Mouse (Mus musculus) frontal cortex, postnatal 36 days (tissue): ENCODE measurements at regions not wholly inside any gene's neighbourhood (a gene's known extent, or its start where the extent isn't known, plus 50 kb on each side); places are given as distances from the start of the nearest gene placed in this dataset.

Source experiments
- DNase-seq, 2 experiments: peaks; one replicate each; pipeline ENCODE4 v3.0.0; 2022; ENCODE audit warnings: low spot score in 2 of 2

DNA sequence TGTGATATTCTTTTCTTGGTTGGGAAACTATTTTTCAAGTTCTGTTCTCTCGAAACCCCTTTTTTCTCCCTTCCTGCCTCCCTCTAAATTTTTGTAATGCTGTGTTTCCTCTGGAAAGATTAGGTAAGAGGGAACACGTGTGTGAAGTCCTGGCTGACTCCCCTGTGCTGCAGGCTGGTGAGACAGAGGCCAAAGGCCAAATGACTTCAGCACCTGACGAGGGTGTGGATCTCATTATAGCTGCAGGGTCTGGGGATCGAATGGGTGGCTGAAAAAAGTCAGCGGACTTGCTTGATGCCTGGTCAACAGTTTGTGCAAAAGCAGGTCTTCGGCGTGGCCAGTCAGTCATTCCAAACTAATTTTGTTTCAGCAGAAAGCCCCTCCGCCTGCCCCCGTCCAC, 159.1 kb downstream of the En1 start:
- no peak for DNase-seq

DNA sequence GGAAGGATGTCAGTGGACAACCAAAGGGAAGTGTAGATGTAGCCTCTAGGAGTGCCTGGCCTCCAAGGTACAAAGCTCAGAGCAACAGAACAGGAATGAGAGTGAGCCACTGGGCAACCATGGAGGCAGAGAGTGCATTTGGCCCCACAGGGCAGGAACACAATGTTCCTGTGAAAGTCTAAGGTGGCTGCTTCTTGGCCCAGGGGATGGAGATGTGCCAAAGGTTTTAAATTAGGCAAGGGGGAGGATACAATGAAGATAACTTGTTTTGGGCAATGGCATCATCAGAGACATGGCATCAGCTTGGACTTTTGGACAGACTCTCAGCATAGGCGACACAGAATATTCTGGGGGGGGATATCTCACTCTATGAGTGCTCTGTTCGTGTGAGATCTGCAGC, 160.3 kb downstream of the En1 start:
- DNase-seq = no peak

DNA sequence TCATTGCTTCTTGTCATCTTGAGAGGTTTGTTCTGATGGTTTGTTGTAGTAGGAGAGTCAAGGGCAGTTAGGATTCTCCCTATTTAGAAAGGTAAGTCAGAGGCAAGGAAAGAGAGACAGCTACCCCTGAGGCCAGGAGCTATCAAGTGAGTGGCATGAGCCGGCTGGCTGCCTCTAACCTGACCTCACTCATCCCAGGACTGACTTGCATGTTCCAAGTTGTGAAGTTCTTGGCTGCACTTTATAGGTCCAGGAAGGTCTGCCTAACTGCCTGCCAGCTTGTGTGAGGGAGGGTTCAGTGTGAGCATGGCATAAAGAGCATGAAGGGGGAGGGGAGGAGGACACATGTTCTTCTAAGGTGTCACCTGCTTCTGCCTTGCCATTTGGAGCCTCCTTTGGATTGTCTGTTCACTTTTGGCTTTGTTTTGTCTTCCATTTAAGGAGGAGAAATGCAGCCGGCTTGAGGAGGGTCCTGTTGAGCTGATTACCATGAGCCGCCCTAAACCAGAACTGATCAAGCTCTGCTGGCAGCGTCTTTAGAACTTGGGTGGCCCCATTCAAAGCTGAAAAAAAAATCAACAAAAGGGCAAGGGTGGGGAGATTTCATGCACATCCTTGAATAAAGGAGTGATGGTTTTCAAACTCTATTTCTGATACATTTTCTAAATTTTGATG, 160.8 kb downstream of the En1 start:
- no peak for DNase-seq

DNA sequence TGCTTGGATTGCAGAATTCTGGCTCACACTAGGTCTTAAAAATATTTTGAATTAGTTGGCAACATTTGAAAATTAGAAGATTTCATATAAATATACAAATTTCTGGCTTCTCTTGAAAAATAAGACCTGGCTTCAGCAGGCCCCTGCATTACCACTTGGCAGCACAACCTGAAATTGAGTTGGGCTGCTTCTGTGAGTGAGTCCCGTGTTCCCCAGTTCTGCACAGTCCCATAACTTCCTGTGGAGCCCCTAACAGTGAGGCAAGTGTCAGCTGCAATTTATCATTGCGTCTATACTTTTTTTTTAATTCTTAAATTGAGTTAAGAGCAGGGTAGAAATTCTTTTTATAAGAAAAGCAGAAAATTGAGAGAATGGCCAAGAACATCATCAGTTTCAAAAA, 164.8 kb downstream of the En1 start:
- DNase-seq = no peak

DNA sequence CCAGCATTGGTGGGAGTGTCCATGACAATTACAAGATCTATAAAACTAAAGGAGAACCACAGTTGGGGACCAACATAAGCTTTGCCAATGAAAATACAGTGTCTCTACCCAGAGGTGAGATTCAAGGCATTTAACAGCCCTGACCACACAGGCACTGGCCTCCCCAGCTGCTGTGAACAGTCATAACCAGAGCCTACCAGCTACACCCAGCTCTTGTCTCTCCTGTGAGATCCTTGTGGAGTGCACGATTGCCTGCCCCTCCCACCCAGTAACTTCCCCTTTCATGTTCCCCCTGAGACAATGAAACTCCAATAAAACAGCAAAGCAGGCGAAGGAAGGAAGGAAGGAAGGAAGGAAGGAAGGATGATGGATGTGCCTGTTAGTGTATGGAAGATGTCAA, 169.1 kb downstream of the En1 start:
- no peak for DNase-seq

DNA sequence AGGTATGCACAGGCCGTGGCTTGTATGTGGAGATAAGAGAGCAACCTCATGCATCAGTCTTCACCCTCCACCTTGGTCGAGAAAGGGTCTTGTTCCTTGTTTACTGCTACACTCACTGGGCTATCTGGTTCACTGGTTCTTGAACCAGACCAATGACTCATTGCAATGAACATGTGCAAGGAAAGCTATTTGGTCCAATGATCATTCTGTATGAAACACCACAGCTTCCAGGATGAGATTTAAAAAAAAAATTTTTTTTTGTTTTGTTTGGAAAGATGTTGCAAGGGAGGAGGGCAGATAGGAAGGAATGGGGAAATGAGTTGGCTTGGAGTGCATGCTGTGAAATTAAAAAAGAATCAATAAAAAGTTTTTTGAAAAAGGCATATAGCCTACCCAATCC, 174.7 kb downstream of the En1 start:
- DNase-seq = no peak

DNA sequence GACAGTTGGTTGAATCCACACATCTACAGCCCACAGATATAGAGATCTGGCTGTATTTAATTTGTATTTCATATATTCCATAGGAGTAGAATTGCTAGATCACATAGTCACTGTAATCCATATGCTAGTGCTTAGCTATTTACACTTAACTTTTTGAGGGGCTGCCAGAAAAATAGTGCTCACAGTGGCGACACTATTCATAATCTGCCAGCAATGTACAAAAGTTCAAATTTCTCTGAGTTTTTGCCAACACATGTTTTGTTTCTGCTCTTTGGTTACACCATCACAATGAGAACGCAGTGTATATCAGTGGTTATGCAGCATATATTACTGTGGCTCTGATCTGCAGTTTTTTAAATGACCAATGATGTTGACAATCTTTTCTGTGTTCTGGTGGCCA, 175.2 kb downstream of the En1 start:
- DNase-seq = no peak

DNA sequence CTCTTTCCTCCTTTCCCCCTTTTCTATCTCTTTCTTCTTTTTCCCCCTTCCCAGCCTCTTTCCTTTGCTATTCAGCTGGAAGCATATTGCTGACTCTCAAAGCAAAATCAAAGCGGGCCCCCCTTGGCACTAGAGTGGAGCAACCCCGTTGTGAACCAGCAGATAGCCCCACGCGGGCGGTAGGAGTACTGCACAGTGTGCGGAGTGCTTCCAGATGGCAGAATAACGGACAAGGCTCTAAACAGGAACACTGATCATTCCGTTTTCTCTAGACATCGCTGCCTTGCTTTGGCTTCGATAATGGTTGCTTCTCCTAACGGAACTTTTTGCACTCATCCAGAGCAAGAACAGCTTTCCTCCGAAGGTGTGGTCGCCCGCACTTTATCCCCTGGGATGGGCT, 193.0 kb downstream of the En1 start:
- DNase-seq = peak; percentile 24 to 31

DNA sequence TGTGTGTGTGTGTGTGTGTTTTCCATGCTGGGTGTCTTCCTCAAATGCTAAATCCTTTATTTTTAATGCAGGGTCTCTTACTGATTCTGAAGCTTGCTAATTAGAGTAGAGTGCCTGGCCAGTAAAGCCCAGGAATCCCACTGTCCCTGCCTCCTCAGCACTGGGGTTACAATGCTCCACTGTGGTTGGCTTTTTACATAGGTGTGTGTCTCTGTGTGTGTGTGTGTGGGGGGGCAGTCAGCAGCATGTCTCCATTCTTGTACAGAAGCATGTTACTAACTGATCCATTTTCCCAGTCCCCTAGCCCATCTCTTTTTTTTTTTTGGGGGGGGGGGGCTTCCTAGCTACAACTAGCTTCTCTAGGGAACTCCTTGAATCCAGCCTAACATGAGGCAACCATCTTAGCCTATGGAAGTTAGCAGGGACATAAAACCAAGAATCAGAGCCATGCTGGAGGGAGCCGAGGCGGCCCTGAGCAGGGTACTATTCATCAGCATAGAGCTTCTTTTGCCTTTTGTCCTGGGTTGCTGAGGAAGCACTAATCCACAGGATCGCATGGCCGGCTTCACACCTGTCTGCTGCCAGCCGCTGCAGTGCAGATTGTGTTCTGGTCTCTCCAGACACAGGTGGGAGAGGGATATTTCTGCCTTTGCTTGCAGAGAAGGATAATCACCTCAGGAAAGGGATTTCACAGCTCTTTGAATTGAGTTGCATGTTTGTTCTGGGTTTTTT, 199.2 kb downstream of the En1 start:
- DNase-seq = no peak

DNA sequence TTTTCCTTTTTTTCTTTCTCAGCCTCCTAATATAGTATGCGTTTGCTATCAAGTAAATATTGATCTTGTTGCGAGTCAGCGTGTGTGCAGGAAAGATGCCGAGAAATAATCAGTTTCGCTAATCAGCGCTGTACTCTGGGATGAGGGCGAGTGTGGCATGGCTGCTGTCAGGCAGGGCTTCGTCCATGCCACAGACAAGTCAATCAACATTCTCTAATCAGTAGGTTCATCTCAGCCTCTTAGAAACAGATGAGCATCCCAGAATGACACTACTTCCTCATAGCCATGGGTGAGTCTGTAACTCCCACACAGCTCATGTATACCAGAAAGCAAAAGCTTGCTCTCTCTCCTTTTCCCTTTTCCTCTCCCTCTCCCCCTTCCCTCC, 199.8 kb downstream of the En1 start:
- DNase-seq = no peak

DNA sequence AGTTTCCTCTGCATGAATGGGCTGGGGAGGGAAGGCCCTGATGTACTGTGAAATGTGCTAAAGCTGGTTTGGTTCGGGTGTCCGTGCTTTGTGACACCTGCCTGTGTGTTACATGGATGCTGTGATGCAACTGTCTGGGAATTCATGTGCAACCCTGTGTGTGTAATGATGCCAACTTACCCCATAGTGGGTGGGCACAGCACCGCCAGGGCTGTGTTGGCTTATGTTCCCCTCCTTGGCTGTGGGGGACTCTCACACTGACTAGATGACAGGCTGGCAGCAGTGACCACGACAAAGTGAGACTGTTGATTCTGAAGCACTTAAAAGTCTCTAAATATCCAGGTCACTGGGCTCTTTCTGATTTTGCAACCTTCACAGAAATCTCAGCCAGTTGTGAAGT, 212.2 kb downstream of the En1 start:
- DNase-seq = no peak

DNA sequence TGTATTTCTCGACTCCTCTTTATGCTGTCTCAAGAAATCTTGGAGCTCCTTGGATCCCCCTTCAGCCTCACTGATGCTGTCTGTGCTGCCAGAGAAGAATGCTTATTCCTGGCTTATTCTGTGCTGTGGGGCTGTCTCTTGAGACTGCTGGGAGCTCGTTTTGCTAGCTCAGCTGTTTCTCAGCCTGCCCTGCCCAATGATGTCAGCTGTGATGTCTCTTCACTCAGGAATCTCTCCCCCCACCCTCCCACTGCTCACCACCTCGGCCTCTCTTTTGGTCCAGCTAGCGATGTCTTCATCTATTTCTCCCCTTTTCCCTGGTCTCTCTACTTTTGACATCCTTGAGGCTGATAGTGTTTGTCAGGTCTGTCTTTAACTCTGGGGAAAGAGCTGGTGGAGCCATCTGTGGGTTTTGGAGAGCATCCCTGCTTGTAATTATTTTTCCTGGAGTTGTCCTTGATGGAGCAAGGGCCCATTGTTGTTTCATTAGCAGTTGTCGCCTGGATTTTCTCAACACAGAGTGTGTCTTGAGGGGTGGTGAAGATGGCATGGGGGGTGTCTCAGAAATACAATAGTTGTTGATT, 214.1 kb downstream of the En1 start:
- DNase-seq = no peak

DNA sequence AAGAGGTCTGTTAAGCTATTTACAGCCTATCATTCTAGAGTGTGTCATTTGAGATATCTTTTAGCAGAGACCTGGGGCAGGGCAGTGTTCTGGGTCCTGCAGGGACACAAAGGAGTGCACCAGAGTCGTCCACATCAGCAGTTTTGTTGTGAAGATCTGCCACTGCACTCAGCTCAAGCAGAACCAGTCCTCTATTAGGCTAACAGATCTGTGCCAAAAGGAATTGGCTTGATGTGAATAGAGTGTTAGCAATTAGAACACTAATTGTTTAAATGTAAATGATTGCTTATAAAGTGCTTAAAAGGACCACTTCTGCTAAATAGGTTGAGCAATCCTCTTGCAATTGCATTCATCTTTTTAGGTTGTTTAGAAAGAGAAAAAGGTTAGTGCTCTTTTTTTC, 215.3 kb downstream of the En1 start:
- DNase-seq = no peak

DNA sequence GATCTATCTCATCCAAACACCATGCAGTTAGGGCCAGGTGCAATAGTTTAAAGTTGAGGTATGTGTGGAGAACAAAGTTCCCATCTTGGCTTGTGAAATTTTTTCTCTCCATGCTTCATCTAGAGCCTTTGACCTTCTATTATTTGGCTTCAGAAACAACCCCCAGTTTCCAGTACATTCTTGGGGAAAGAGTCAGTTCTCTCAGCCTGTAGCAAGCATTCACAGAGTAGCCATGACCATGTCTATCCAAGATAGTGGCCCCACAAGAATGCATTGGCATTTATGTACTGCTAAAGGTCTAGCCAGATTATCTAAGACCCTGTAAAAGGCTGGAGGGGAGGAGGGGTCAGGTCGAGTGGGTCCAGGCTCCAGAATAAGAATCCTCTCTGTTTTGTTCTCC, 229.8 kb downstream of the En1 start:
- DNase-seq = no peak

DNA sequence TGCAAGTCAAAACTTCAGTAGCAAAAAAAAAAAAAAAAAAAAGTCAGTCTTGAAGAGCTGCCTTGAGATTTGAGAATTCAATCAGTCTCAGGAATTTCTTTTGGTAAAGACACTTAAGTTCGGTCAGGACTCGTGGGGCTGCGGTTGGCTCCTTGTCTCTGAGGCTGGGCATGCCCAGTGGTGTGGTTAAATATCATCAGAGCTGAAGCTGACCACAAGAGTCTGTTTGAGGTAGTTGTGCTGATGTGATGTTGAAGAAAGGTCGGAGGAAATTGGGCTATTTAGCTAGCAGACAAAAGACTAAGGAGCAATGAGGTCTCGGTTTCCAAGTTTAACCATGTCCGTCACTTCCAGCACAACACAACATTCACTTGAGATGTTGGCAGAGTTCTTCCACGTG, 240.4 kb downstream of the En1 start:
- no peak for DNase-seq

DNA sequence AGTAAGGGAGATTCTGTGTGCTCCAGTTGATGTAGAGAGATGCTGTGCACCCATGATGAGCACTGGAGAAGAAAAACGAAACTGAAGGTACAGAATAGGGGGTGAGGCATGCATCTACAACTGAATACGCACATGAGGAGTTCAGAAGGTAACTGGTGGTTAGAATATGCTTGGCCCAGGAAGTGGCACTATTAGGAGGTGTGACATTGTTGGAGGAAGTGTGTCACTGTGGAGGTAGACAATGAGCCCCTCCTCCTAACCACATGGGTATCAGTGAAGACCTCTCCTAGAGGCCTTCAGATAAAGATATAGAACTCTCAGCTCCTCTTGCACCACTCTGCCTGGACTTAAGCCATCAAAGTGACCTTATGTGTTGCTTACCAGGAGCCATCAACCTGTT, 243.9 kb downstream of the En1 start:
- no peak for DNase-seq

DNA sequence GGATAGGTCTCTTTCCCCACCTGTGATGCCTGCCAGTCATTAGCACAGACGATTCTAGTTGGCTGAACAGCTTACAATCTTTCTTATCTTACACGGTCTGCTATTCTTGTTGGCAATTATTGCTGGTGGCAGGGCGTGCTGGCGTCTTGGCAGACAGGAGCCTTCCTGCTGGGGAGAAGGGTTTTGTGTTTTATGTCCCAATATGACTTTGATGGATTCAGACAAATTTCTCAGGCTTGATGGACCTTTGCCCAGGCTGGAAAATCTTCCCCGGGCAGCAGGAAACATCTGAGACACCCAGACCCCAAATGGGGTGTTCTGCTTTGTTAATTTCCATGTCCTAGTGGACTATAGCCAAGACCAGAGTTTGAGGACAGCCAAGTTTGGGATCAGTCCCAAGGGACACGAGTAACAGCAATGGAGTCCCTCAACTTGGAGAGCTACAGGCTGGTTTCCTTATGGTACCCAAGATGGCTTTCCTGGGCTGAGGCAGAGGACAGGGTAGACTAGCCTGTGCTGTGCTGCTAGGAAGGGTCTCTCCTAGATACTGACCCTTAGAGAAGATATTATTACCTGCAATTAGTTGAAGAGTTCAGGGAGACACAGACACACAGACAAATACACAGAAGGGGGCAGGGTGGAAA, 249.8 kb downstream of the En1 start:
- DNase-seq = peak in 1 of 2 experiments; percentile 1

DNA sequence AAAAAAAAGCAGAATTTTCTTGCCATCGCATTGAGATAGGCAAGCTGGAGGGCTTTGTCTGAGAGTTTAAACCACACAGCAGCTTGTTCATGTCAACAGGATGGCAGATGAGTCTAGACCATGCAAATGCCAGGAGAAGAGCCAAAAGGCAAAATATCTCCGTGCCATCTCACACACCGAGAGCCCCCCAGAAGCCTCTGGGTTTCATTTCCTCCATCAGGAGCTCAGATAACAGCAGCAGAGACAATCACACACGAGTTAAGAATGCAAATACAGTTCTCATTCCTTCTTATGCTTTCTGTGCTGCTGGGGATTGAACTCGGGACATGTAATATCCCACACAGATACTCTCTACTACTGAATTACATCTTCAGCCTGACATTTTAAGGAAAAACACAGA, 255.3 kb downstream of the En1 start:
- DNase-seq = no peak

DNA sequence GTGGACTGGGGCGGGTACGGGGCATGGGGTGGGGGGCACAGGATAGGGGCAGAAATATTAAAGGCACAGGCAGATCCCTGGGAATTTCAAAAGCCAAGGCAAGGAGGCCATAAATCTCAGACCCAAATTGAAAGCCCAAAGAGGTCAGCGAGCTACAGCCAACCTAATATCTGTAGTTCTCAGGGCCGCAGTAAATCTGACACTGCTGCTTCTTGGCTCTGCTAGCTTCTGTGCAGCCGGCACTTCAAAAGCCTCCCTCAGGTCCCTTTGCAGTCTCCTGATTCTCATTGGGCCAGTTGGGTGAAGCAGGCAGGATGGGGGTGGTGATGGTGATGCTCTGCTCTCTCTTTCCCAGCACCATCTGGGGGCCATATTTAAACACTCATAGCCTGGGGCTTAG, 257.3 kb downstream of the En1 start:
- DNase-seq = no peak

DNA sequence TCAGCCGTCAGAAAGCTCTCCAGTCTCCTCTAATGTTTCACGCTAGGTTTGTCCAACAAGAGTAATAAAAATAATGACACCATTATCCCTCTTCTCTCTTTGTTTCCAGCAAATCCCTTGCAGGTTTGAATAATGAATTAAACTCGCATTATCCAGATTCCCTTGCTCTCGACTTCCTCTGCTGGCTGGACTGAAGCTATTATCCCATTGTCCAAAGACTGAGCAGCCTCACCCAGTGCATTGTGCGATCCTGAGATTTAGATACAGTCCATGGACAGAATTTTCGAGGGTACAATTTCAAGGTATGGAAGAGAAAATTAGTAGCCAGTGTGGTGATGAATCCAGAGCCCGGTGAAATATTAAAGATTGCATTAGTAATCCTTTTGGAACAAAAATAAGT, 270.3 kb downstream of the En1 start:
- no peak for DNase-seq

DNA sequence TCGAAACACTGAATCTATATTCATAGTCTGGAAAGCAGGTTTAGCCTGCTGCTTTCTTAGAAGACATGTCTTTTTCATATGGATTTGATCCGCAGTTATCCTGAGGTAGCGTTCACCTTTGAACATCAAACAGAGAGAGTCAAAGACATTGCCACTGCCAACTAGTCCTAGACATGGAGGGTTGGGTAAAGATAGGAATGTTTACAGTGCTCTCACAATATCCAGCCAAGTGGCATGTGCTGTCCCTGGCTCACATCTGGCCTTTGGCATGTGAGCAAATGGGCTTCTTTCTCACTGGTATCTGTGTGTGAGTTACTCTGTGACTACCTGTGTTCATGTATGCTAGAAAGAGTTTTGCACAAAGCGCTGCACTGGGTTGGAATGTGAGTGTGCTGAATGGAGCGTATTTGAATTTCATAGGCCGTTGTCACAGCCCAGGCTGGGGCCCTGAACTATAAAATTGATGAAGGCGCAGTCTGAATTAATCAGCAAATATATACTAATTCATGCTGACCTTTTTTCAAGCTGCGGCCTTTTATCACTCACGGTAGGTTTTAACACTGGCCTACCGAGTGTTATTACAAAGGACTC, 280.8 kb downstream of the En1 start:
- DNase-seq = no peak

DNA sequence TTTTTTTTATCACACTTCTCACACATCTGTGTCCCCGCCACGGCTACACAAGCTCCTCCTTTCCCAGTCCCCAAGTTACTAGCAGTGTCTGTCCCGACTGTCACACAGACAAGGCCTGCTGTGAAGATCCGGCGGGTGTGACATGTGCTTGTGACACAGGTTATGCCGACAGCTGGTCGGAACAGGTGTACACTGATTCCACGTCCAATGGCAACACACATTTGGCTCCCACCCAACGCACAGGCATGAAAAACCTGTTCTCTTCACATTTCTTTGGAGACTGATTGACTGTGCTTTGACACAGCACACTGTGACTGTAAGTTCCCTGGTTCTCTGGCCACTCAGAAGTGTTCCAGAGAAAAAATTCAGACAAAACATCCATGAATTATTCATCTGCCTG, 281.4 kb downstream of the En1 start:
- no peak for DNase-seq

DNA sequence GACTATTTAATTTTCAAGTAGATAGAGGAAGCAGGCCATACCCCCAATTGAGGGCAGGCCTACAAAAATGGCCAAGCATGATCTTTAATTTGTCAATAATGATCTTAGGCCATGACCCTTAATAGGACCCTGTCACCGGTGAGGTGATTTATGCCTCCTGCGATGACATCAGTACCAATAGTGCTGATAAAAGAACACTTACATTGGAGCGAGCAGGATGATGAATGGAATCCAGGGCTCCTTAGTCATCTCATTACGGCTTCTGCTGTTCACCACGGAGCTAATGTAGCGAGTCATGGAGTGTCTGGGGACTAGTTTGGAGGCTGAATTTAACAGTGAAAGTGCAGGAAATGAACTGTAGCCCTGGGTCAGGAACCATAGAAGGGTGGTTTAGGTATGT, 308.6 kb downstream of the En1 start:
- DNase-seq = no peak
